Mouse (Mus musculus) liver, embryonic 14 days (tissue): ENCODE measurements around the gene Zfp322a. TPM values are rescaled to one million over a fixed set of nuclear protein-coding genes. Genes with fewer than 3 reads are reported as not detected.

ENCODE experiments used
- polyA plus RNA-seq: library from polyadenylated mRNA; depleted of rRNA; stranded (reverse); fragments of >200 nt; gene quantifications from 2 replicates; pipeline ENCODE4 v1.2.3, GENCODE M21; 2012; rRNA removed

Zfp322a gene
- polyA plus RNA-seq: 6.0 and 6.7 TPM in 2 replicates

DNA sequence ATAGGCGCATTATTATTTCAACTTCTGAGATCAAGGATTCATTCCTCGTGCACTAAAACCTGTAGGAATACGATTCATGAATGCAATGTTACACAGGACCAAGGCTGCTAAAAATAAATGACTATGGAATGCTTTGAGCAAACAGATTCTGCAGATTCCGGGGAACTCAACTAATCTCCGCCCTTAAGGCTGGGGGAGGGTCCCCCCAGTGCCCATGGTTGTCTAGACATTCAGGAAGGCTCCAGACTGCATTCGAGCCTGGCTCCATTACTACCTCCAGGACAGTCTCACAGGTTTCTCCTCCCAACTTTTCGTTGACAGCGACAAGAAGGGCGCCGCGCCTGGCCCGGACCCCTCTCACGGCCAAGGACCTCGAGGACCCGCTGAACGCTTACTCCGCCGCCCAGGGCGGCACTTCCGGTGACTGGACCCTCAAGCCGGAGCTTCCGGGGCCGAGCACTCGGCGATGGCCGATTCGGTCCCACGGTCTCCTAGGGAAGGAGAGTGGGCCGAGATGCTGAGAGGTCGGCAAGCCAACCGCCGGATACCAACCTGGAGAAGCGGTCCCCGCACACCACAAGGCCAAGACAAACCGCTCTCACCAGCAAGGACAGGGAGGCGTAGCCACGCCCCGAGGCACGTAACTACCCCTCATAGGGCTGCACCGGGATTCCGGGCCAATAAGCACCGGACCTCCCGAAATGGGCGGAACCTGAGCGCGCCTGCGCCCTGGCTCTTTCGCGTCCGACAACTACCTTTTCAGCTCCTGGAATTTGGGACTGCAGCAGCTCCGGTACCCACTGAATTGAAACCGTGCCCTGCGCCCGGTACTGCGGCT, at the start of gene Zfp322a:
TSS of gene Zfp322a (minus strand) at position 626 of the 838 bp plus-strand sequence.

Other genes with a start within 250 kb of the Zfp322a start
- not detected in 2 replicates for gene Vmn1r218, start 236.1 kb downstream of the Zfp322a start, polyA plus RNA-seq
- gene Vmn1r219, start 209.9 kb downstream of the Zfp322a start, polyA plus RNA-seq: not detected in 2 replicates
- gene Vmn1r220, start 181.2 kb downstream of the Zfp322a start, polyA plus RNA-seq: not detected in 2 replicates
- not detected in 2 replicates for gene Vmn1r221, start 155.1 kb downstream of the Zfp322a start, polyA plus RNA-seq
- gene Vmn1r222, start 133.3 kb downstream of the Zfp322a start, polyA plus RNA-seq: not detected in 2 replicates
- gene Vmn1r223, start 122.1 kb downstream of the Zfp322a start, polyA plus RNA-seq: not detected in 2 replicates
- 3.8 and 4.4 TPM in 2 replicates for gene Abt1, start 54.7 kb upstream of the Zfp322a start, polyA plus RNA-seq
- gene Btn1a1, start 96.7 kb upstream of the Zfp322a start, polyA plus RNA-seq: 1.8 and 2.0 TPM in 2 replicates
- gene Btn2a2, start 119.6 kb upstream of the Zfp322a start, polyA plus RNA-seq: not detected in 2 replicates
- 20.0 and 22.7 TPM in 2 replicates for gene Hist1h4h, start 161.8 kb upstream of the Zfp322a start, polyA plus RNA-seq
- 254 and 365 TPM in 2 replicates for gene Hist1h2af, start 164.7 kb upstream of the Zfp322a start, polyA plus RNA-seq
- 40.7 and 47.0 TPM in 2 replicates for gene Hist1h3g, start 166.2 kb upstream of the Zfp322a start, polyA plus RNA-seq
- 6.3 and 6.5 TPM in 2 replicates for gene Hist1h2bh, start 174.2 kb upstream of the Zfp322a start, polyA plus RNA-seq
- 4.4 and 4.5 TPM in 2 replicates for gene Hist1h3f, start 174.8 kb upstream of the Zfp322a start, polyA plus RNA-seq
- 19.0 and 21.1 TPM in 2 replicates for gene Hist1h4f, start 182.4 kb upstream of the Zfp322a start, polyA plus RNA-seq
- 0.66 and 0.96 TPM in 2 replicates for gene Hist1h1d, start 184.1 kb upstream of the Zfp322a start, polyA plus RNA-seq
- 24.2 and 24.8 TPM in 2 replicates for gene Hist1h3e, start 193.2 kb upstream of the Zfp322a start, polyA plus RNA-seq
- 11.7 and 13.2 TPM in 2 replicates for gene Hist1h2ae, start 202.0 kb upstream of the Zfp322a start, polyA plus RNA-seq
- 35.1 and 41.0 TPM in 2 replicates for gene Hist1h2bg, start 202.2 kb upstream of the Zfp322a start, polyA plus RNA-seq
- 12.1 and 12.6 TPM in 2 replicates for gene Hist1h2bf, start 205.0 kb upstream of the Zfp322a start, polyA plus RNA-seq
- gene Hist1h2ad, start 205.2 kb upstream of the Zfp322a start, polyA plus RNA-seq: 8.7 and 8.8 TPM in 2 replicates
- 19.8 and 22.5 TPM in 2 replicates for gene Hist1h3d, start 206.6 kb upstream of the Zfp322a start, polyA plus RNA-seq
- 7.9 and 8.2 TPM in 2 replicates for gene Hist1h4d, start 212.4 kb upstream of the Zfp322a start, polyA plus RNA-seq